Mouse (Mus musculus): ENCODE measurements around the gene 4933427D14Rik. TPM values are rescaled to one million over a fixed set of nuclear protein-coding genes. Genes with fewer than 3 reads are reported as not detected.

4933427D14Rik gene
- polyA plus RNA-seq (2014; fragmentation: Nextera tagmentation; extraction: Ambion mirVana), result 12.8 and 19.9 TPM in 2 replicates

GRCm38 (mm10) chr11:72207204-72207833 lies at the start of gene 4933427D14Rik, which contains the start of gene Txndc17:
TSS of gene 4933427D14Rik (minus strand) at chr11:72207459.
TSS of gene Txndc17 (plus strand) at chr11:72207547.
- peaks cover 15% of the 10 kb centered on the region for H3K4me1 ChIP-seq (ENCODE audit: control insufficient read depth, insufficient read depth, low read length)
- under 1% methylated on average over 42 of the region's 42 CpGs for WGBS

GRCm38 (mm10) chr11:72256441-72256840 lies 49.2 kb upstream of the 4933427D14Rik start:
- H3K4me3 ChIP-seq (ENCODE audit: low read depth, low read length), result no peak overlapping the region
- no peaks in the 10 kb centered on the region for H3K27me3 ChIP-seq (replicated peaks; ENCODE audit: control insufficient read depth, insufficient read depth, low read length)
- no peaks in the 10 kb centered on the region for H3K4me1 ChIP-seq (ENCODE audit: control insufficient read depth, insufficient read depth, low read length)
- DNase-seq (ENCODE audit: low spot score) (no peak), ATAC-seq (no peak)
- H3K27ac ChIP-seq (ENCODE audit: low read depth, low read length), result no peak overlapping the region
- no peak overlapping the region for H3K9ac ChIP-seq (ENCODE audit: low read length)
- no peak overlapping the region for H3K4me2 ChIP-seq (ENCODE audit: low read length)
- H3K36me3 ChIP-seq (ENCODE audit: control insufficient read depth, insufficient read depth, low read length), result no peaks in the 10 kb centered on the region
- 83% methylated on average over 2 of the region's 2 CpGs for whole genome bisulfite sequencing
- no peaks in the 10 kb centered on the region for H3K9me3 ChIP-seq (replicated peaks; ENCODE audit: control insufficient read depth, low read length)

More at GRCm38 (mm10) chr11:72207204-72207833, at the start of gene 4933427D14Rik, which contains the start of gene Txndc17:
- peaks cover 23% of the 10 kb centered on the region for H3K36me3 ChIP-seq (ENCODE audit: control insufficient read depth, insufficient read depth, low read length)
- peak; percentile 85 for DNase-seq (ENCODE audit: low spot score)
- peak within 1 kb of the TSS; percentile 89 for H3K9ac ChIP-seq (ENCODE audit: low read length)
- H3K9me3 ChIP-seq (replicated peaks; ENCODE audit: control insufficient read depth, low read length), result no peaks in the 10 kb centered on the region
- peak within 1 kb of the TSS; percentile 68 for H3K27ac ChIP-seq (ENCODE audit: low read depth, low read length)
- ATAC-seq, result peak; percentile 95
- H3K4me3 ChIP-seq (ENCODE audit: low read depth, low read length), result peak within 1 kb of the TSS; percentile 85
- H3K27me3 ChIP-seq (replicated peaks; ENCODE audit: control insufficient read depth, insufficient read depth, low read length), result no peaks in the 10 kb centered on the region
- peak within 1 kb of the TSS; percentile 89 for H3K4me2 ChIP-seq (ENCODE audit: low read length)

GRCm38 (mm10) chr11:72255629-72256028 lies 48.4 kb upstream of the 4933427D14Rik start:
- Histone ChIP-seq H3K9me3 (replicated peaks; ENCODE audit: control insufficient read depth, low read length) (no peaks in the 10 kb centered on the region), H3K4me2 (ENCODE audit: low read length) (no peak overlapping the region), H3K27me3 (replicated peaks; ENCODE audit: control insufficient read depth, insufficient read depth, low read length) (no peaks in the 10 kb centered on the region), H3K9ac (ENCODE audit: low read length) (no peak overlapping the region), H3K4me3 (ENCODE audit: low read depth, low read length) (no peak overlapping the region), H3K36me3 (ENCODE audit: control insufficient read depth, insufficient read depth, low read length) (no peaks in the 10 kb centered on the region), H3K4me1 (ENCODE audit: control insufficient read depth, insufficient read depth, low read length) (no peaks in the 10 kb centered on the region), H3K27ac (ENCODE audit: low read depth, low read length) (no peak overlapping the region)
- no peak for ATAC-seq
- no peak for DNase-seq (ENCODE audit: low spot score)
- 93% methylated on average over 4 of the region's 4 CpGs for WGBS

- Histone ChIP-seq H3K9ac (ENCODE audit: low read length) (no peak overlapping the region), H3K9me3 (replicated peaks; ENCODE audit: control insufficient read depth, low read length) (no peaks in the 10 kb centered on the region), H3K27me3 (replicated peaks; ENCODE audit: control insufficient read depth, insufficient read depth, low read length) (no peaks in the 10 kb centered on the region), H3K4me3 (ENCODE audit: low read depth, low read length) (no peak overlapping the region), H3K4me2 (ENCODE audit: low read length) (no peak overlapping the region), H3K27ac (ENCODE audit: low read depth, low read length) (no peak overlapping the region), H3K36me3 (ENCODE audit: control insufficient read depth, insufficient read depth, low read length) (no peaks in the 10 kb centered on the region), H3K4me1 (ENCODE audit: control insufficient read depth, insufficient read depth, low read length) (no peaks in the 10 kb centered on the region)
- no peak for DNase-seq (ENCODE audit: low spot score)
- 87% methylated on average over 8 of the region's 8 CpGs for WGBS
- no peak for ATAC-seq
Measured at GRCm38 (mm10) chr11:72245196-72245753, 38.0 kb upstream of the 4933427D14Rik start.

- H3K4me2 ChIP-seq (ENCODE audit: low read length), result no peak overlapping the region
- DNase-seq (ENCODE audit: low spot score) (no peak), ATAC-seq (no peak)
- H3K27ac ChIP-seq (ENCODE audit: low read depth, low read length), result no peak overlapping the region
- no peak overlapping the region for H3K4me3 ChIP-seq (ENCODE audit: low read depth, low read length)
- no peaks in the 10 kb centered on the region for H3K36me3 ChIP-seq (ENCODE audit: control insufficient read depth, insufficient read depth, low read length)
- H3K9ac ChIP-seq (ENCODE audit: low read length), result no peak overlapping the region
- no peaks in the 10 kb centered on the region for H3K4me1 ChIP-seq (ENCODE audit: control insufficient read depth, insufficient read depth, low read length)
- WGBS, result 70% methylated on average over 4 of the region's 4 CpGs
- no peaks in the 10 kb centered on the region for H3K9me3 ChIP-seq (replicated peaks; ENCODE audit: control insufficient read depth, low read length)
- H3K27me3 ChIP-seq (replicated peaks; ENCODE audit: control insufficient read depth, insufficient read depth, low read length), result no peaks in the 10 kb centered on the region
Measured at GRCm38 (mm10) chr11:72240062-72240860, 33.0 kb upstream of the 4933427D14Rik start.

GRCm38 (mm10) chr11:72234013-72234412 lies 26.8 kb upstream of the 4933427D14Rik start:
- 65% methylated on average over 5 of the region's 5 CpGs for WGBS
- H3K9ac ChIP-seq (ENCODE audit: low read length), result no peak overlapping the region
- no peaks in the 10 kb centered on the region for H3K36me3 ChIP-seq (ENCODE audit: control insufficient read depth, insufficient read depth, low read length)
- ATAC-seq, result no peak
- no peaks in the 10 kb centered on the region for H3K9me3 ChIP-seq (replicated peaks; ENCODE audit: control insufficient read depth, low read length)
- H3K4me3 ChIP-seq (ENCODE audit: low read depth, low read length), result no peak overlapping the region
- H3K4me2 ChIP-seq (ENCODE audit: low read length), result no peak overlapping the region
- H3K4me1 ChIP-seq (ENCODE audit: control insufficient read depth, insufficient read depth, low read length), result no peaks in the 10 kb centered on the region
- H3K27ac ChIP-seq (ENCODE audit: low read depth, low read length), result no peak overlapping the region
- H3K27me3 ChIP-seq (replicated peaks; ENCODE audit: control insufficient read depth, insufficient read depth, low read length), result no peaks in the 10 kb centered on the region
- DNase-seq (ENCODE audit: low spot score), result no peak

GRCm38 (mm10) chr11:72232991-72233390 lies 25.7 kb upstream of the 4933427D14Rik start:
- DNase-seq (ENCODE audit: low spot score) (no peak), ATAC-seq (no peak)
- H3K4me3 ChIP-seq (ENCODE audit: low read depth, low read length), result no peak overlapping the region
- H3K4me1 ChIP-seq (ENCODE audit: control insufficient read depth, insufficient read depth, low read length), result no peaks in the 10 kb centered on the region
- H3K27me3 ChIP-seq (replicated peaks; ENCODE audit: control insufficient read depth, insufficient read depth, low read length), result no peaks in the 10 kb centered on the region
- 71% methylated on average over 1 of the region's 1 CpGs for WGBS
- no peak overlapping the region for H3K9ac ChIP-seq (ENCODE audit: low read length)
- no peak overlapping the region for H3K27ac ChIP-seq (ENCODE audit: low read depth, low read length)
- no peaks in the 10 kb centered on the region for H3K9me3 ChIP-seq (replicated peaks; ENCODE audit: control insufficient read depth, low read length)
- H3K36me3 ChIP-seq (ENCODE audit: control insufficient read depth, insufficient read depth, low read length), result no peaks in the 10 kb centered on the region
- no peak overlapping the region for H3K4me2 ChIP-seq (ENCODE audit: low read length)

GRCm38 (mm10) chr11:72232068-72232467 lies 24.8 kb upstream of the 4933427D14Rik start:
- 86% methylated on average over 7 of the region's 7 CpGs for WGBS
- no peak for ATAC-seq
- H3K9me3 ChIP-seq (replicated peaks; ENCODE audit: control insufficient read depth, low read length), result no peaks in the 10 kb centered on the region
- H3K4me2 ChIP-seq (ENCODE audit: low read length), result no peak overlapping the region
- no peak for DNase-seq (ENCODE audit: low spot score)
- no peak overlapping the region for H3K9ac ChIP-seq (ENCODE audit: low read length)
- H3K4me1 ChIP-seq (ENCODE audit: control insufficient read depth, insufficient read depth, low read length), result no peaks in the 10 kb centered on the region
- H3K27me3 ChIP-seq (replicated peaks; ENCODE audit: control insufficient read depth, insufficient read depth, low read length), result no peaks in the 10 kb centered on the region
- no peak overlapping the region for H3K4me3 ChIP-seq (ENCODE audit: low read depth, low read length)
- no peaks in the 10 kb centered on the region for H3K36me3 ChIP-seq (ENCODE audit: control insufficient read depth, insufficient read depth, low read length)
- no peak overlapping the region for H3K27ac ChIP-seq (ENCODE audit: low read depth, low read length)

Measured in forebrain, embryonic 14.5 days (tissue).